Mouse (Mus musculus): ENCODE measurements around the gene Carmil2.

DNA sequence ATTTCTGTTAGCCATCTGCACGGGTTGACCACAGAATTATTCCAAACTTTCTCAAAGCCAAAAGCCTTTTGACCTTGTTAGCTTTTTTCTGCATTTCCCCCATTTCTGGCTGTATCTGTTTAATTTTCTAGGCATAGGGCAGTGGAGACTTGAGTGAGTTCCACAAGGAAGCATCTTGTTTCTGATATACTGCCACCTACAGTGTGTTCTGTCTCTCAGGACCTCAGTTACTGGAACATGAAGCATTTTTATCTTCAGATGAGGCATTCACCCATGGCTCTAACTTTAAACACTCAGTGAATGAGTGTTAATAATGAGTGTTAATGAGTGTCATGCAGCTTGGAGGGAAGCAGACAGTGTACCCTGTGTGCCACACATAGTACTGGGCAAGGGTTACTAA is 8.2 kb upstream of the Carmil2 start:
- TF ChIP-seq CTCF (IDR thresholded peaks at IDR 0.05; ENCODE audit: borderline replicate concordance, insufficient read depth, low read length) (no peak), POLR2A (IDR thresholded peaks at IDR 0.05; ENCODE audit: low read depth, low read length) (no peak)

Measured in embryonic fibroblast, embryonic 13.5 days (primary cell).